Mouse (Mus musculus) heart, adult 2 months (tissue): Measurements from ENCODE around the gene Frmd8. TPM values are rescaled to one million over a fixed set of nuclear protein-coding genes. Genes with fewer than 3 reads are reported as not detected.
A peak's percentile ranks its signal among the peaks of the same experiment; 100 is the strongest.

ENCODE experiments used
- DNase-seq, 2 experiments: peaks; one replicate each; pipeline ENCODE4 v3.0.0; 2021
- H3K27ac ChIP-seq: fragments of 200-600 bp; 2 replicates; pipeline ENCODE4 v1.8.1; 2022
- H3K27me3 ChIP-seq: fragments of 200-500 bp; 2 replicates; pipeline ENCODE4 v1.6.1; 2012; ENCODE audit warnings: mild to moderate bottlenecking, low read length, inconsistent platforms, mixed read lengths; ENCODE audit not compliant: control insufficient read depth, insufficient read depth
- H3K36me3 ChIP-seq: fragments of 200-500 bp; 2 replicates; pipeline ENCODE4 v1.6.1; 2012; ENCODE audit warnings: low read length, inconsistent platforms; ENCODE audit not compliant: control insufficient read depth, insufficient read depth
- H3K4me1 ChIP-seq: fragments of 200-500 bp; 2 replicates; pipeline ENCODE4 v1.6.1; 2011; ENCODE audit warnings: low read length; ENCODE audit not compliant: control insufficient read depth, insufficient read depth
- H3K4me3 ChIP-seq: fragments of 200-600 bp; 2 replicates; pipeline ENCODE4 v1.8.1; 2022
- H3K79me2 ChIP-seq: fragments of 200-500 bp; replicated peaks from 2 replicates; pipeline ENCODE4 v1.6.1; 2012; ENCODE audit warnings: mild to moderate bottlenecking, inconsistent platforms, low read length, moderate library complexity, mixed read lengths; ENCODE audit not compliant: control insufficient read depth, insufficient read depth
- H3K9ac ChIP-seq: fragments of 200-500 bp; 2 replicates; pipeline ENCODE4 v1.6.1; 2012; ENCODE audit warnings: low read depth, mild to moderate bottlenecking, control low read depth, inconsistent platforms, low read length, mixed read lengths
- CTCF ChIP-seq: fragments of 200-600 bp; IDR thresholded peaks from 2 replicates; pipeline ENCODE4 v1.8.1; 2022; ENCODE audit warnings: antibody characterized with exemption, mild to moderate bottlenecking, moderate library complexity
- EP300 ChIP-seq: fragments of 200-500 bp; IDR thresholded peaks from 2 replicates; pipeline ENCODE4 v1.6.1; 2011; ENCODE audit warnings: low read depth, low read length, control low read depth; ENCODE audit not compliant: insufficient read depth
- POLR2A ChIP-seq: fragments of 200-500 bp; IDR thresholded peaks from 2 replicates; pipeline ENCODE4 v1.6.1; 2011; ENCODE audit warnings: mild to moderate bottlenecking, low read depth, low read length, control low read depth; ENCODE audit not compliant: insufficient read depth
- WGBS: fragments of 180-500 bp; shearing (Covaris S2); methylation state at CpG from one replicate; pipeline ENCODE4 v1.1.7; 2018; 5-methylcytosine and 5-hydroxymethylcytosine counted together
- intact Hi-C: fragments of 180-260 bp; cut with DNase I; formaldehyde crosslinking; loops from one replicate; pipeline ENCODE4 v1.15.1; 2025
- polyA plus RNA-seq: library from polyadenylated mRNA; depleted of rRNA; stranded (reverse); fragments of >200 nt; gene quantifications from 2 replicates; pipeline ENCODE4 v1.2.3, GENCODE M21; 2012
- total RNA-seq, 2 experiments: library from RNA; stranded (reverse); gene quantifications; 2 replicates each; pipeline ENCODE4 v1.2.3; 2021

Frmd8 gene
- total and polyA plus RNA-seq, 3 experiments: 7.0 to 8.4 (median 7.7) TPM

- intact Hi-C loops: no loop called here
- Histone ChIP-seq H3K9ac (no peak overlapping the region), H3K36me3 (no peaks in the 10 kb centered on the region), H3K4me3 (no peak overlapping the region), H3K79me2 (no peaks in the 10 kb centered on the region; the same call in 1 of the 2 replicates), H3K27me3 (no peaks in the 10 kb centered on the region), H3K27ac (no peak overlapping the region), H3K4me1 (no peaks in the 10 kb centered on the region)
- WGBS: 92% methylated on average over 5 of the region's 5 CpGs
- no peak for DNase-seq
- TF ChIP-seq CTCF: no peak
- no peak for TF ChIP-seq EP300
- no peak for TF ChIP-seq POLR2A
Observed at GRCm38 (mm10) chr19:5863776-5864175, 11.3 kb downstream of the Frmd8 start.

GRCm38 (mm10) chr19:5862335-5863085 lies 12.6 kb downstream of the Frmd8 start:
- no peak overlapping the region for H3K4me3 ChIP-seq
- H3K36me3 ChIP-seq: no peaks in the 10 kb centered on the region
- WGBS: 96% methylated on average over 14 of the region's 14 CpGs
- DNase-seq: no peak
- no peak overlapping the region for H3K27ac ChIP-seq
- H3K9ac ChIP-seq: no peak overlapping the region
- H3K79me2 ChIP-seq: no peaks in the 10 kb centered on the region; the same call in 1 of the 2 replicates
- TF ChIP-seq EP300 (no peak), CTCF (peak; percentile 36)
- H3K27me3 ChIP-seq: no peaks in the 10 kb centered on the region
- intact Hi-C loops: no loop called here
- no peaks in the 10 kb centered on the region for H3K4me1 ChIP-seq

GRCm38 (mm10) chr19:5856604-5857003 lies 18.5 kb downstream of the Frmd8 start:
- 88% methylated on average over 9 of the region's 9 CpGs for WGBS
- no peak overlapping the region for H3K27ac ChIP-seq

GRCm38 (mm10) chr19:5852035-5852722 lies 22.9 kb downstream of the Frmd8 start:
- Histone ChIP-seq H3K4me1 (peaks cover 33% of the 10 kb centered on the region), H3K4me3 (no peak overlapping the region), H3K9ac (peak overlapping the region; percentile 27), H3K36me3 (peaks cover 5% of the 10 kb centered on the region; the same call in 1 of the 2 replicates), H3K79me2 (no peaks in the 10 kb centered on the region), H3K27ac (peak overlapping the region; percentile 100), H3K27me3 (no peaks in the 10 kb centered on the region)
- intact Hi-C loops: loop anchor here (5.0 kb wide), 1 partner anchor 125 kb away; the partner anchor contains the start of genes Ehbp1l1 and Fam89b
- WGBS: 54% methylated on average over 12 of the region's 12 CpGs
- DNase-seq: peak in 1 of 2 experiments; percentile 26
- TF ChIP-seq CTCF: no peak
- TF ChIP-seq EP300: no peak
- no peak for TF ChIP-seq POLR2A

More at GRCm38 (mm10) chr19:5856604-5857003, 18.5 kb downstream of the Frmd8 start:
- no peak for DNase-seq
- Histone ChIP-seq H3K4me3 (no peak overlapping the region), H3K36me3 (0 out of 2 replicates have a peak, but pooled peaks cover 2% of the 10 kb centered on the region), H3K27me3 (no peaks in the 10 kb centered on the region), H3K79me2 (no peaks in the 10 kb centered on the region; the same call in 1 of the 2 replicates), H3K9ac (no peak overlapping the region), H3K4me1 (peaks cover 8% of the 10 kb centered on the region)
- intact Hi-C loops: loop anchor here (2.0 kb wide), 1 partner anchor 14 kb away; no protein-coding TSS in a partner anchor
- TF ChIP-seq CTCF (no peak), EP300 (no peak), POLR2A (no peak)

GRCm38 (mm10) chr19:5851481-5851971 lies 23.5 kb downstream of the Frmd8 start:
- TF ChIP-seq EP300 (no peak), CTCF (no peak), POLR2A (no peak; the same call in 1 of the 2 replicates)
- no peaks in the 10 kb centered on the region for H3K27me3 ChIP-seq
- 3% methylated on average over 5 of the region's 5 CpGs for WGBS
- DNase-seq: peak; percentile 44 to 52
- intact Hi-C loops: loop anchor here (5.0 kb wide), 1 partner anchor 124 kb away; the partner anchor contains the start of genes Ehbp1l1 and Fam89b
- peak overlapping the region; percentile 100 for H3K27ac ChIP-seq
- peaks cover 5% of the 10 kb centered on the region; the same call in 1 of the 2 replicates for H3K36me3 ChIP-seq
- no peaks in the 10 kb centered on the region for H3K79me2 ChIP-seq
- no peak overlapping the region; the same call in 1 of the 2 replicates for H3K4me3 ChIP-seq
- H3K4me1 ChIP-seq: peaks cover 34% of the 10 kb centered on the region
- peak overlapping the region; percentile 27 for H3K9ac ChIP-seq
